Mouse (Mus musculus): ENCODE data around the gene Itpk1.

GRCm38 (mm10) chr12:102681590-102681989, 23.1 kb downstream of the Itpk1 start:
- TF ChIP-seq POLR2A (IDR thresholded peaks at IDR 0.05; ENCODE audit: insufficient read depth, low read depth, low read length) (no peak), EP300 (IDR thresholded peaks at IDR 0.05; ENCODE audit: insufficient read depth, low read depth, low read length) (no peak)
